Mouse (Mus musculus) C2C12 (cell line): ENCODE data around the gene Nrp1. TPM values are rescaled to one million over a fixed set of nuclear protein-coding genes. Genes with fewer than 3 reads are reported as not detected.

Source experiments
- H3K27me3 ChIP-seq: one replicate; pipeline ENCODE4 v1.6.1; 2011; ENCODE audit not compliant: control insufficient read depth, insufficient read depth, insufficient read length
- H3K36me3 ChIP-seq: one replicate; pipeline ENCODE4 v1.6.1; 2011; ENCODE audit not compliant: control insufficient read depth, insufficient read depth
- H3K4me3 ChIP-seq: one replicate; pipeline ENCODE4 v1.5.1; 2011; ENCODE audit warnings: mild to moderate bottlenecking, control low read depth; ENCODE audit not compliant: poor library complexity, insufficient read depth, severe bottlenecking
- H3K79me2 ChIP-seq: one replicate; pipeline ENCODE4 v1.6.1; 2011; ENCODE audit not compliant: control insufficient read depth, insufficient read depth
- H3K79me3 ChIP-seq: one replicate; pipeline ENCODE4 v1.6.1; 2011; ENCODE audit warnings: low read depth, control low read depth
- H3ac ChIP-seq: one replicate; pipeline ENCODE3; 2011; ENCODE audit warnings: low read depth; ENCODE audit not compliant: control insufficient read depth, insufficient read length
- CEBPB ChIP-seq: IDR thresholded peaks from one replicate; pipeline ENCODE4 v1.6.1; 2011; ENCODE audit warnings: low read depth, mild to moderate bottlenecking, control low read depth, moderate library complexity
- CTCF ChIP-seq: IDR thresholded peaks from one replicate; pipeline ENCODE4 v1.5.1; 2011; ENCODE audit not compliant: control insufficient read depth, insufficient read depth, insufficient read length
- FOSL1 ChIP-seq: IDR thresholded peaks from one replicate; pipeline ENCODE4 v1.8.0; 2011; ENCODE audit warnings: mild to moderate bottlenecking, low read length; ENCODE audit not compliant: poor library complexity, insufficient read depth, severe bottlenecking
- MAX ChIP-seq: IDR thresholded peaks from one replicate; pipeline ENCODE4 v1.6.1; 2011; ENCODE audit warnings: mild to moderate bottlenecking, control low read depth
- MYOD1 ChIP-seq: IDR thresholded peaks from one replicate; pipeline ENCODE4 v1.6.1; 2011; ENCODE audit warnings: low read depth; ENCODE audit not compliant: control insufficient read depth, insufficient read length
- MYOG ChIP-seq: IDR thresholded peaks from one replicate; pipeline ENCODE4 v1.6.1; 2011; ENCODE audit not compliant: control insufficient read depth, insufficient read length; ENCODE audit errors: extremely low read depth
- USF1 ChIP-seq: IDR thresholded peaks from one replicate; pipeline ENCODE4 v1.6.1; 2011; ENCODE audit warnings: low read depth, mild to moderate bottlenecking, control low read depth, moderate library complexity
- polyA plus RNA-seq: library from polyadenylated mRNA; unstranded; fragments of >200 nt; fragmentation: generic; extraction: Trizol; gene quantifications from one replicate; pipeline ENCODE4 v1.2.1, GENCODE M21; 2012; ENCODE audit warnings: missing spikeins

The Nrp1 gene
- polyA plus RNA-seq, 1 experiment = 19.1 TPM

DNA sequence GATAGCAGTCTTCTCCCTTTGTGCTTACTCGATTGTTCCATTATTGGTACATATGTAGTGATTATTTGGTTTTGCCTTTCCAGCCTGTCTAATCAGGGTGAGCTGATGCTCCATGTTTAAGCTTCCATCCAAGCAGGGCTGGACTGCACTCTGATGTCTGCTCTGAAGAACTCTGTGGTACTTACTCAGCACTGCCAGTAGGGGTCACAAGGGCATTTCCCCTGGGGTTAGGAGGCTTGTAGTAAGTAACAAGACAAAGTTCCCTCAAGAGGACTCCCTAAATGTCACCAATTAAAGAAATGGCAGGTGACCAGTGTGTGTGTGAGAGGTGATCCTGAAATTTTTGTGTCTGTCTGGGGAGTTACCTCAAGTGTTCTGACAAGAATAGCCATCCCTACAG is 161.0 kb downstream of the Nrp1 start:
- Histone ChIP-seq H3K27me3 (no peaks in the 10 kb centered on the region), H3ac (no peak overlapping the region), H3K4me3 (no peak overlapping the region), H3K36me3 (no peaks in the 10 kb centered on the region), H3K79me3 (no peaks in the 10 kb centered on the region), H3K79me2 (no peaks in the 10 kb centered on the region)
- TF ChIP-seq CTCF (no peak), MYOG (no peak), MAX (no peak), FOSL1 (no peak), CEBPB (no peak), MYOD1 (no peak), USF1 (no peak)

DNA sequence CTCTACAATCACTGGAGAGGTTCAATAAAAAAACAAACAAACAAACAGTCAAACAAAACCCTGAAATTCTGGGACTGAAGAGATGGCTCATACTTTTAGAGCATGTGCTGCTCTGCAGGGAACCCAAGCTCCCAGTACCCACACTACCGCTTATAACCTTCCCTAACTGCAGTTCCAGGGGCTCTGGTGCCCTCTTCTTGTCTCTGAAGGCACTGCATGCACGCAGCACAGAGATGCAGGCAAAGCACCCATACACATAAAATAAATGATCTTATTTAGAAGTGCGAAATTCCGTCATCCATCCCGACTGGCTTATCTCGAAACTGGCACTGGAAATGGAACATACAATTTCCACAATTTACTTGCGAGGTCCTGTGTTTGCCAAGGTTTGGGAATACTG is 165.4 kb downstream of the Nrp1 start:
- no peak overlapping the region for H3K4me3 ChIP-seq
- H3K27me3 ChIP-seq = no peaks in the 10 kb centered on the region
- H3K79me2 ChIP-seq = no peaks in the 10 kb centered on the region
- H3K36me3 ChIP-seq = no peaks in the 10 kb centered on the region
- TF ChIP-seq MYOG = no peak
- no peak for TF ChIP-seq MAX
- TF ChIP-seq USF1 = no peak
- TF ChIP-seq CEBPB = no peak
- TF ChIP-seq CTCF = peak; percentile 19
- H3ac ChIP-seq = no peak overlapping the region
- no peaks in the 10 kb centered on the region for H3K79me3 ChIP-seq

DNA sequence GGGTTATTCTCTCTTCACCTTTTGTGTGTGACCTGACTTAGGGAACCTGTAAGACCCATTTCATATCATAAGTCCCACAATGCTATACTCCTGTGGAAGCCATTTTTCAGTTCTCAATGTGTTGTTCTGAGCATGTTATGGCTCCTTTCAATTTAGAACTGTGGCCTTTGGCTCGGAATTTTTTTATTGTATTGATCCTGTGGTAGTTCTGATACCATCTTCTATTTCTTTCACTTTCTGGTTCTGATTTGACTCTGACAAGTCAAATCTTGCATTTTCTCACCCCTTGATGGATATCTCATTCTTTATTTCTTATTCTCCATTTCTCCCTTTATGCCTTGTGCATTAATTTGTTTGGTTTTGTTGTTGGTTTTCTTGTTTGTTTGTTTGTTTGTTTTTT is 167.5 kb downstream of the Nrp1 start:
- Histone ChIP-seq H3K79me2 (no peaks in the 10 kb centered on the region), H3K79me3 (no peaks in the 10 kb centered on the region), H3K4me3 (no peak overlapping the region), H3K27me3 (no peaks in the 10 kb centered on the region), H3K36me3 (no peaks in the 10 kb centered on the region), H3ac (no peak overlapping the region)
- TF ChIP-seq MYOG (no peak), CTCF (no peak), USF1 (no peak), CEBPB (no peak), MAX (no peak), FOSL1 (no peak), MYOD1 (no peak)

- Histone ChIP-seq H3ac (no peak overlapping the region), H3K36me3 (no peaks in the 10 kb centered on the region), H3K79me3 (no peaks in the 10 kb centered on the region), H3K4me3 (no peak overlapping the region), H3K27me3 (no peaks in the 10 kb centered on the region), H3K79me2 (no peaks in the 10 kb centered on the region)
- no peak for TF ChIP-seq MYOD1
- no peak for TF ChIP-seq CTCF
These were observed 170.4 kb downstream of the Nrp1 start for GRCm38 (mm10) chr8:128528591-128529383.

- no peaks in the 10 kb centered on the region for H3K36me3 ChIP-seq
- no peak overlapping the region for H3K4me3 ChIP-seq
- H3K27me3 ChIP-seq = no peaks in the 10 kb centered on the region
- no peak overlapping the region for H3ac ChIP-seq
- no peaks in the 10 kb centered on the region for H3K79me3 ChIP-seq
- no peaks in the 10 kb centered on the region for H3K79me2 ChIP-seq
- TF ChIP-seq MYOD1 (peak; percentile 50), FOSL1 (no peak)
These were observed 176.1 kb downstream of the Nrp1 start for GRCm38 (mm10) chr8:128534442-128534871.

DNA sequence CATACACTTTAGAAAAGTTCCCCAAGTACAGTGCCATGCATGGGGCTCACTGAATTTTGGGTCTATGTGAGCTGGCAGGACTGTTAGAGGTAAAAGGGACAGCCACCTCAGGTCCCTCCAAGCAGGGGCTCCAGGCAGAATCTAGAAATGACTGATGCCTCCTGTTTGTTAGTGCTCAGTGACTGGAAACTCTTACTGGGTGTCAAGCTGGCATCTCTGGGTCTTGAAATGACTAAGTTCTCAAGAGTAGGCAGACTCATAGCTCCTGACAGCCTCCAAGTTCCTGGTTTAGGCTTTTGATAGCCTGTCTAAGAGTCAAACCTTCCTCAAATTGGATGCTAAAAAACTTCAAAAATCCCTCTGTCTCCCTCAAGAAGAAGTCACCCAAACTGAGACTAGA is 177.3 kb downstream of the Nrp1 start:
- no peak for TF ChIP-seq CEBPB
- no peak for TF ChIP-seq FOSL1
- TF ChIP-seq MAX = no peak
- TF ChIP-seq MYOD1 = no peak
- no peak for TF ChIP-seq MYOG
- Histone ChIP-seq H3K79me3 (no peaks in the 10 kb centered on the region), H3K4me3 (no peak overlapping the region), H3K36me3 (no peaks in the 10 kb centered on the region), H3K79me2 (no peaks in the 10 kb centered on the region), H3ac (no peak overlapping the region), H3K27me3 (no peaks in the 10 kb centered on the region)
